Mouse (Mus musculus) CH12.LX (cell line): ENCODE measurements around the gene Mob3b.

Source experiments
- CTCF ChIP-seq, 2 experiments: IDR thresholded peaks in 1 of 2; conservative IDR thresholded peaks in 1 of 2; 2 replicates each; pipeline ENCODE4 v1.5.1; 2011 to 2012; ENCODE audit warnings: low read depth in 2 of 2, low read length in 2 of 2, improper control_type of control experiment in 1 of 2, inconsistent platforms in 1 of 2, mild to moderate bottlenecking in 1 of 2, moderate library complexity in 1 of 2
- HCFC1 ChIP-seq: IDR thresholded peaks from 2 replicates; pipeline ENCODE4 v1.6.1; 2012; ENCODE audit warnings: low read depth, mild to moderate bottlenecking, inconsistent platforms, low read length, improper control_type of control experiment
- KAT2A ChIP-seq: IDR thresholded peaks from 2 replicates; pipeline ENCODE4 v1.6.1; 2012; ENCODE audit warnings: low read length, improper control_type of control experiment, inconsistent platforms; ENCODE audit not compliant: insufficient replicate concordance
- MEF2A ChIP-seq: IDR thresholded peaks from 2 replicates; pipeline ENCODE4 v1.6.1; 2014; ENCODE audit warnings: low read depth, mild to moderate bottlenecking, inconsistent platforms, low read length, improper control_type of control experiment, borderline replicate concordance
- PAX5 ChIP-seq: IDR thresholded peaks from 2 replicates; pipeline ENCODE4 v1.6.1; 2012; ENCODE audit warnings: low read length, inconsistent platforms, mixed read lengths
- TBP ChIP-seq: conservative IDR thresholded peaks from 2 replicates; pipeline ENCODE4 v1.6.1; 2011; ENCODE audit warnings: low read depth, low read length, improper control_type of control experiment
- ZC3H11A ChIP-seq: IDR thresholded peaks from 2 replicates; pipeline ENCODE4 v1.6.1; 2012; ENCODE audit warnings: low read depth, mild to moderate bottlenecking, inconsistent platforms, low read length, improper control_type of control experiment

DNA sequence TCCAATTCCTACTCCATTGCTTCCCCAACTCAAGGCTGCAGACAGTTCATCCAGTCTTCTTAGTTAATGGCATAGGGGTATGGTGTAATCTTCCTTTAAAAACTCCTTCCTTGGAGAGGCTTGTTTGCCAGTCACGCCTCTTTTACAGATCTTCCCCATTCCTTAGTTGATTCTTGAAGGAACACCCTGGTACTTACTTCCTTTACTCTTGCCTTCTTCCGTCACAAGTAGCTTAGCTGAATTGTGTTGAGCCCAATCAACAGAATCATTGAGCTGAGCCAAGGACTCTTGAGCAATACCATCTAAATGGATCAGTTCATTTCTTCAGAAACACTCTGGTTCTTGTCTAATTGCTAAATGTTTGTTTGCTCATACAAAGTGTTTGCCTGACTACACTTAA, 8.0 kb upstream of the Mob3b start:
- TF ChIP-seq MEF2A (no peak), CTCF (conservative IDR thresholded peaks at IDR 0.05 in 1 of 2, IDR thresholded peaks at IDR 0.05 in 1 of 2; ENCODE audit: low read depth in 2 of 2, low read length in 2 of 2) (no peak), KAT2A (no peak), PAX5 (no peak), HCFC1 (no peak), TBP (no peak), ZC3H11A (no peak)
